Mouse (Mus musculus) heart, adult 2 months (tissue): ENCODE results near the gene Htr6.
A peak's percentile ranks its signal among the peaks of the same experiment; 100 is the strongest.

ENCODE experiments used
- CTCF ChIP-seq: fragments of 200-600 bp; IDR thresholded peaks from 2 replicates; pipeline ENCODE4 v1.8.1; 2022; ENCODE audit warnings: antibody characterized with exemption, mild to moderate bottlenecking, moderate library complexity
- EP300 ChIP-seq: fragments of 200-500 bp; IDR thresholded peaks from 2 replicates; pipeline ENCODE4 v1.6.1; 2011; ENCODE audit warnings: low read depth, low read length, control low read depth; ENCODE audit not compliant: insufficient read depth

GRCm38 (mm10) chr4:139115721-139116120, 40.4 kb upstream of the Htr6 start:
- TF ChIP-seq CTCF (peak; percentile 36), EP300 (no peak)
